Mouse (Mus musculus) embryonic facial prominence, embryonic 10.5 days (tissue): Measurements from ENCODE around the gene Slc15a2. TPM values are rescaled to one million over a fixed set of nuclear protein-coding genes. Genes with fewer than 3 reads are reported as not detected.

Experiments used
- DNase-seq: peaks from one replicate; pipeline ENCODE4 v3.0.0-alpha.2; 2017; ENCODE audit warnings: low spot score
- H3K27ac ChIP-seq: fragments of 300-500 bp; sonication (generic); replicated peaks from 2 replicates; pipeline ENCODE4 v1.5.1; 2016; ENCODE audit warnings: mild to moderate bottlenecking
- H3K27me3 ChIP-seq: fragments of 300-500 bp; sonication (generic); replicated peaks from 2 replicates; pipeline ENCODE4 v1.6.1; 2016; ENCODE audit warnings: low read depth, mild to moderate bottlenecking; ENCODE audit not compliant: poor library complexity, severe bottlenecking
- H3K36me3 ChIP-seq: fragments of 300-500 bp; sonication (generic); replicated peaks from 2 replicates; pipeline ENCODE4 v1.6.1; 2016; ENCODE audit warnings: mild to moderate bottlenecking, moderate library complexity
- H3K4me1 ChIP-seq: fragments of 300-500 bp; sonication (generic); 2 replicates; pipeline ENCODE4 v1.6.1; 2016
- H3K4me3 ChIP-seq: fragments of 300-500 bp; sonication (generic); 2 replicates; pipeline ENCODE4 v1.5.1; 2016; ENCODE audit warnings: mild to moderate bottlenecking, moderate library complexity
- H3K9me3 ChIP-seq: fragments of 300-500 bp; sonication (generic); 2 replicates; pipeline ENCODE4 v1.6.1; 2016; ENCODE audit warnings: mild to moderate bottlenecking
- WGBS: fragments of 180-500 bp; shearing (Covaris S2); methylation state at CpG from one replicate; pipeline ENCODE4 v1.1.7; 2016; 5-methylcytosine and 5-hydroxymethylcytosine counted together
- polyA plus RNA-seq: library from polyadenylated mRNA; unstranded; fragments of >200 nt; fragmentation: Nextera tagmentation; extraction: Ambion mirVana; gene quantifications from 2 replicates; pipeline ENCODE4 v1.2.1, GENCODE M21; 2016

The Slc15a2 gene
- polyA plus RNA-seq, 1 experiment from 2014 or later, result 2.0 TPM

GRCm38 (mm10) chr16:36747068-36747467 is 37.7 kb downstream of the Slc15a2 start:
- H3K36me3 ChIP-seq, result no peaks in the 10 kb centered on the region
- no peak for DNase-seq
- H3K4me1 ChIP-seq, result no peaks in the 10 kb centered on the region
- H3K9me3 ChIP-seq, result no peaks in the 10 kb centered on the region
- H3K27ac ChIP-seq, result no peak overlapping the region
- WGBS, result 82% methylated on average over 4 of the region's 4 CpGs
- no peak overlapping the region for H3K4me3 ChIP-seq
- no peaks in the 10 kb centered on the region for H3K27me3 ChIP-seq

- H3K27me3 ChIP-seq, result no peaks in the 10 kb centered on the region
- no peak overlapping the region for H3K27ac ChIP-seq
- H3K36me3 ChIP-seq, result no peaks in the 10 kb centered on the region
- DNase-seq, result no peak
- H3K4me3 ChIP-seq, result no peak overlapping the region
- 84% methylated on average over 8 of the region's 8 CpGs for WGBS
- H3K9me3 ChIP-seq, result no peaks in the 10 kb centered on the region
- no peaks in the 10 kb centered on the region for H3K4me1 ChIP-seq
Observed at GRCm38 (mm10) chr16:36743580-36743979, 41.2 kb downstream of the Slc15a2 start.

GRCm38 (mm10) chr16:36739404-36739930 is 45.3 kb downstream of the Slc15a2 start:
- no peak overlapping the region for H3K27ac ChIP-seq
- WGBS, result 57% methylated on average over 4 of the region's 4 CpGs
- no peaks in the 10 kb centered on the region for H3K9me3 ChIP-seq
- DNase-seq, result no peak
- H3K36me3 ChIP-seq, result no peaks in the 10 kb centered on the region
- no peaks in the 10 kb centered on the region for H3K4me1 ChIP-seq
- H3K27me3 ChIP-seq, result no peaks in the 10 kb centered on the region
- H3K4me3 ChIP-seq, result no peak overlapping the region

GRCm38 (mm10) chr16:36735421-36735820 is 49.3 kb downstream of the Slc15a2 start:
- Histone ChIP-seq H3K9me3 (no peaks in the 10 kb centered on the region), H3K4me3 (no peak overlapping the region), H3K27ac (no peak overlapping the region), H3K27me3 (no peaks in the 10 kb centered on the region), H3K4me1 (no peaks in the 10 kb centered on the region), H3K36me3 (no peaks in the 10 kb centered on the region)
- 88% methylated on average over 3 of the region's 3 CpGs for WGBS
- no peak for DNase-seq

- WGBS, result 83% methylated on average over 1 of the region's 1 CpGs
- H3K36me3 ChIP-seq, result no peaks in the 10 kb centered on the region
- no peaks in the 10 kb centered on the region for H3K9me3 ChIP-seq
- H3K4me3 ChIP-seq, result no peak overlapping the region
- no peak overlapping the region for H3K27ac ChIP-seq
- H3K4me1 ChIP-seq, result no peaks in the 10 kb centered on the region
- no peaks in the 10 kb centered on the region for H3K27me3 ChIP-seq
- DNase-seq, result no peak
Observed at GRCm38 (mm10) chr16:36733827-36734226, 50.9 kb downstream of the Slc15a2 start.

GRCm38 (mm10) chr16:36732572-36732971 is 52.2 kb downstream of the Slc15a2 start:
- no peak for DNase-seq
- H3K36me3 ChIP-seq, result no peaks in the 10 kb centered on the region

GRCm38 (mm10) chr16:36728959-36729358 is 55.8 kb downstream of the Slc15a2 start:
- DNase-seq, result no peak
- H3K4me1 ChIP-seq, result no peaks in the 10 kb centered on the region
- H3K36me3 ChIP-seq, result no peaks in the 10 kb centered on the region
- 92% methylated on average over 2 of the region's 2 CpGs for WGBS
- no peaks in the 10 kb centered on the region for H3K27me3 ChIP-seq
- H3K9me3 ChIP-seq, result no peaks in the 10 kb centered on the region
- H3K4me3 ChIP-seq, result no peak overlapping the region
- no peak overlapping the region for H3K27ac ChIP-seq

More at GRCm38 (mm10) chr16:36732572-36732971, 52.2 kb downstream of the Slc15a2 start:
- Histone ChIP-seq H3K27ac (no peak overlapping the region), H3K27me3 (no peaks in the 10 kb centered on the region), H3K9me3 (no peaks in the 10 kb centered on the region), H3K4me3 (no peak overlapping the region), H3K4me1 (no peaks in the 10 kb centered on the region)

GRCm38 (mm10) chr16:36723880-36724443 is 60.8 kb downstream of the Slc15a2 start:
- H3K4me3 ChIP-seq, result no peak overlapping the region
- H3K27ac ChIP-seq, result no peak overlapping the region
- H3K36me3 ChIP-seq, result no peaks in the 10 kb centered on the region
- H3K9me3 ChIP-seq, result no peaks in the 10 kb centered on the region
- DNase-seq, result no peak
- H3K27me3 ChIP-seq, result peaks cover 17% of the 10 kb centered on the region
- H3K4me1 ChIP-seq, result peaks cover 8% of the 10 kb centered on the region; the same call in 1 of the 2 replicates
- WGBS, result 69% methylated on average over 3 of the region's 3 CpGs

GRCm38 (mm10) chr16:36722739-36723138 is 62.0 kb downstream of the Slc15a2 start:
- no peak for DNase-seq
- H3K9me3 ChIP-seq, result no peaks in the 10 kb centered on the region
- H3K36me3 ChIP-seq, result no peaks in the 10 kb centered on the region
- H3K4me1 ChIP-seq, result peaks cover 8% of the 10 kb centered on the region; the same call in 1 of the 2 replicates
- 16% methylated on average over 4 of the region's 4 CpGs for WGBS
- H3K27ac ChIP-seq, result no peak overlapping the region
- no peak overlapping the region for H3K4me3 ChIP-seq
- peaks cover 17% of the 10 kb centered on the region for H3K27me3 ChIP-seq

GRCm38 (mm10) chr16:36720194-36721055 is 64.3 kb downstream of the Slc15a2 start:
- H3K27ac ChIP-seq, result no peak overlapping the region
- DNase-seq, result peak; percentile 20
- peaks cover 8% of the 10 kb centered on the region; the same call in 1 of the 2 replicates for H3K4me1 ChIP-seq
- H3K4me3 ChIP-seq, result no peak overlapping the region
- peaks cover 17% of the 10 kb centered on the region for H3K27me3 ChIP-seq
- no peaks in the 10 kb centered on the region for H3K36me3 ChIP-seq
- 63% methylated on average over 13 of the region's 13 CpGs for WGBS
- no peaks in the 10 kb centered on the region for H3K9me3 ChIP-seq

GRCm38 (mm10) chr16:36718637-36719036 is 66.1 kb downstream of the Slc15a2 start:
- DNase-seq, result no peak
- Histone ChIP-seq H3K27me3 (peaks cover 17% of the 10 kb centered on the region), H3K36me3 (no peaks in the 10 kb centered on the region), H3K4me1 (peaks cover 8% of the 10 kb centered on the region; the same call in 1 of the 2 replicates), H3K9me3 (no peaks in the 10 kb centered on the region), H3K27ac (no peak overlapping the region), H3K4me3 (no peak overlapping the region)

- 89% methylated on average over 4 of the region's 4 CpGs for WGBS
- Histone ChIP-seq H3K9me3 (no peaks in the 10 kb centered on the region), H3K36me3 (no peaks in the 10 kb centered on the region), H3K4me3 (no peak overlapping the region), H3K4me1 (peaks cover 4% of the 10 kb centered on the region; the same call in 1 of the 2 replicates), H3K27me3 (peaks cover 12% of the 10 kb centered on the region), H3K27ac (no peak overlapping the region)
- no peak for DNase-seq
Observed at GRCm38 (mm10) chr16:36717481-36717880, 67.3 kb downstream of the Slc15a2 start.

- Histone ChIP-seq H3K36me3 (no peaks in the 10 kb centered on the region), H3K4me3 (no peak overlapping the region), H3K9me3 (no peaks in the 10 kb centered on the region), H3K4me1 (no peaks in the 10 kb centered on the region), H3K27ac (no peak overlapping the region), H3K27me3 (no peaks in the 10 kb centered on the region)
- DNase-seq, result no peak
- 89% methylated on average over 12 of the region's 12 CpGs for WGBS
Observed at GRCm38 (mm10) chr16:36711760-36712159, 73.0 kb downstream of the Slc15a2 start.
